Mouse (Mus musculus) midbrain, embryonic 15.5 days (tissue): Measurements from ENCODE around the gene Inka2. TPM values are rescaled to one million over a fixed set of nuclear protein-coding genes. Genes with fewer than 3 reads are reported as not detected.

Experiments
- ATAC-seq: fragments of 200-750 bp; cut with Nextera tagmentation; replicated peaks from 2 replicates; pipeline ENCODE4 v1.8.0; 2017; ENCODE audit warnings: moderate TSS enrichment
- H3K27ac ChIP-seq: fragments of 300-500 bp; sonication (generic); 2 replicates; pipeline ENCODE4 v1.5.1; 2015; ENCODE audit warnings: mild to moderate bottlenecking, inconsistent platforms
- H3K27me3 ChIP-seq: fragments of 300-500 bp; sonication (generic); replicated peaks from 2 replicates; pipeline ENCODE4 v1.6.1; 2015; ENCODE audit warnings: inconsistent platforms
- H3K36me3 ChIP-seq: fragments of 300-500 bp; sonication (generic); replicated peaks from 2 replicates; pipeline ENCODE4 v1.6.1; 2015; ENCODE audit warnings: inconsistent platforms
- H3K4me1 ChIP-seq: fragments of 300-500 bp; sonication (generic); 2 replicates; pipeline ENCODE4 v1.6.1; 2015; ENCODE audit warnings: inconsistent platforms
- H3K4me2 ChIP-seq: fragments of 300-500 bp; sonication (generic); 2 replicates; pipeline ENCODE4 v1.6.1; 2015; ENCODE audit warnings: inconsistent platforms, mild to moderate bottlenecking, moderate library complexity
- H3K4me3 ChIP-seq: fragments of 300-500 bp; sonication (generic); 2 replicates; pipeline ENCODE4 v1.5.1; 2015; ENCODE audit warnings: mild to moderate bottlenecking, inconsistent platforms
- H3K9ac ChIP-seq: fragments of 300-500 bp; sonication (generic); 2 replicates; pipeline ENCODE4 v1.6.1; 2015; ENCODE audit warnings: mild to moderate bottlenecking, inconsistent platforms
- H3K9me3 ChIP-seq: fragments of 300-500 bp; sonication (generic); 2 replicates; pipeline ENCODE4 v1.6.1; 2016; ENCODE audit warnings: inconsistent platforms
- WGBS: fragments of 180-500 bp; shearing (Covaris S2); methylation state at CpG from one replicate; pipeline ENCODE4 v1.1.7; 2015; ENCODE audit warnings: mixed read lengths; 5-methylcytosine and 5-hydroxymethylcytosine counted together
- polyA plus RNA-seq: library from polyadenylated mRNA; unstranded; fragments of >200 nt; fragmentation: Nextera tagmentation; extraction: Ambion mirVana; gene quantifications from 2 replicates; pipeline ENCODE4 v1.2.1, GENCODE M21; 2015

Inka2 gene
- polyA plus RNA-seq, 1 experiment from 2014 or later = 6.0 TPM

- no peak overlapping the region for H3K4me3 ChIP-seq
- H3K36me3 ChIP-seq = no peaks in the 10 kb centered on the region
- WGBS = 54% methylated on average over 11 of the region's 11 CpGs
- H3K4me1 ChIP-seq = peaks cover 11% of the 10 kb centered on the region
- peak; percentile 25; the same call in 1 of the 2 replicates for ATAC-seq
- H3K27ac ChIP-seq = no peak overlapping the region
- H3K9me3 ChIP-seq = no peaks in the 10 kb centered on the region
- no peak overlapping the region for H3K9ac ChIP-seq
- no peaks in the 10 kb centered on the region for H3K27me3 ChIP-seq
- H3K4me2 ChIP-seq = no peak overlapping the region
These were observed 13.6 kb downstream of the Inka2 start for GRCm38 (mm10) chr3:105717856-105718555.

GRCm38 (mm10) chr3:105718746-105719145 is 14.3 kb downstream of the Inka2 start:
- Histone ChIP-seq H3K4me3 (no peak overlapping the region), H3K36me3 (no peaks in the 10 kb centered on the region), H3K4me2 (no peak overlapping the region), H3K9ac (no peak overlapping the region), H3K27me3 (no peaks in the 10 kb centered on the region), H3K9me3 (no peaks in the 10 kb centered on the region), H3K4me1 (peaks cover 11% of the 10 kb centered on the region), H3K27ac (no peak overlapping the region)
- WGBS = 61% methylated on average over 4 of the region's 4 CpGs
- no peak for ATAC-seq

GRCm38 (mm10) chr3:105719979-105720378 is 15.6 kb downstream of the Inka2 start:
- Histone ChIP-seq H3K36me3 (no peaks in the 10 kb centered on the region), H3K27me3 (no peaks in the 10 kb centered on the region), H3K4me3 (no peak overlapping the region), H3K9ac (no peak overlapping the region), H3K4me2 (no peak overlapping the region), H3K27ac (no peak overlapping the region), H3K9me3 (no peaks in the 10 kb centered on the region), H3K4me1 (peaks cover 4% of the 10 kb centered on the region)
- no peak for ATAC-seq
- WGBS = 79% methylated on average over 4 of the region's 4 CpGs

- H3K36me3 ChIP-seq = no peaks in the 10 kb centered on the region
- no peak overlapping the region for H3K9ac ChIP-seq
- peaks cover 4% of the 10 kb centered on the region for H3K4me1 ChIP-seq
- ATAC-seq = no peak
- H3K9me3 ChIP-seq = no peaks in the 10 kb centered on the region
- H3K27me3 ChIP-seq = no peaks in the 10 kb centered on the region
- 83% methylated on average over 4 of the region's 4 CpGs for WGBS
- H3K4me3 ChIP-seq = no peak overlapping the region
- no peak overlapping the region for H3K4me2 ChIP-seq
- H3K27ac ChIP-seq = no peak overlapping the region
These were observed 16.1 kb downstream of the Inka2 start for GRCm38 (mm10) chr3:105720514-105720913.

- Histone ChIP-seq H3K4me2 (no peak overlapping the region), H3K36me3 (no peaks in the 10 kb centered on the region), H3K27ac (no peak overlapping the region), H3K9ac (no peak overlapping the region), H3K4me1 (peaks cover 4% of the 10 kb centered on the region), H3K4me3 (no peak overlapping the region), H3K27me3 (no peaks in the 10 kb centered on the region), H3K9me3 (no peaks in the 10 kb centered on the region)
- no peak for ATAC-seq
- 66% methylated on average over 2 of the region's 2 CpGs for WGBS
These were observed 17.3 kb downstream of the Inka2 start for GRCm38 (mm10) chr3:105721681-105722201.

- Histone ChIP-seq H3K9me3 (no peaks in the 10 kb centered on the region), H3K4me2 (no peak overlapping the region), H3K27ac (no peak overlapping the region), H3K27me3 (no peaks in the 10 kb centered on the region), H3K4me1 (peaks cover 4% of the 10 kb centered on the region), H3K4me3 (no peak overlapping the region), H3K36me3 (no peaks in the 10 kb centered on the region), H3K9ac (no peak overlapping the region)
- ATAC-seq = no peak
- WGBS = 84% methylated on average over 3 of the region's 3 CpGs
These were observed 18.1 kb downstream of the Inka2 start for GRCm38 (mm10) chr3:105722510-105722909.

GRCm38 (mm10) chr3:105726037-105726436 is 21.6 kb downstream of the Inka2 start:
- no peaks in the 10 kb centered on the region for H3K4me1 ChIP-seq
- no peaks in the 10 kb centered on the region for H3K9me3 ChIP-seq
- H3K4me3 ChIP-seq = no peak overlapping the region
- H3K4me2 ChIP-seq = no peak overlapping the region
- no peaks in the 10 kb centered on the region; the same call in 1 of the 2 replicates for H3K36me3 ChIP-seq
- H3K27me3 ChIP-seq = no peaks in the 10 kb centered on the region
- H3K27ac ChIP-seq = no peak overlapping the region
- no peak for ATAC-seq
- H3K9ac ChIP-seq = no peak overlapping the region
- WGBS = 4% methylated on average over 1 of the region's 1 CpGs

GRCm38 (mm10) chr3:105732360-105732759 is 28.0 kb downstream of the Inka2 start:
- Histone ChIP-seq H3K27ac (no peak overlapping the region), H3K36me3 (peaks cover 2% of the 10 kb centered on the region; the same call in 1 of the 2 replicates), H3K4me2 (no peak overlapping the region), H3K4me1 (no peaks in the 10 kb centered on the region), H3K9me3 (no peaks in the 10 kb centered on the region), H3K27me3 (no peaks in the 10 kb centered on the region), H3K4me3 (no peak overlapping the region), H3K9ac (no peak overlapping the region)
- WGBS = 93% methylated on average over 4 of the region's 4 CpGs
- no peak for ATAC-seq

GRCm38 (mm10) chr3:105733538-105733937 is 29.1 kb downstream of the Inka2 start:
- ATAC-seq = no peak
- Histone ChIP-seq H3K27me3 (no peaks in the 10 kb centered on the region), H3K4me1 (no peaks in the 10 kb centered on the region), H3K9me3 (no peaks in the 10 kb centered on the region), H3K4me3 (no peak overlapping the region), H3K27ac (no peak overlapping the region), H3K4me2 (no peak overlapping the region), H3K36me3 (peaks cover 7% of the 10 kb centered on the region; the same call in 1 of the 2 replicates), H3K9ac (no peak overlapping the region)
- 82% methylated on average over 4 of the region's 4 CpGs for WGBS

- H3K4me2 ChIP-seq = no peak overlapping the region
- H3K9ac ChIP-seq = no peak overlapping the region
- no peaks in the 10 kb centered on the region for H3K4me1 ChIP-seq
- no peaks in the 10 kb centered on the region for H3K9me3 ChIP-seq
- H3K36me3 ChIP-seq = peaks cover 7% of the 10 kb centered on the region; the same call in 1 of the 2 replicates
- no peak for ATAC-seq
- H3K27ac ChIP-seq = no peak overlapping the region
- no peaks in the 10 kb centered on the region for H3K27me3 ChIP-seq
- H3K4me3 ChIP-seq = no peak overlapping the region
These were observed 30.9 kb downstream of the Inka2 start for GRCm38 (mm10) chr3:105735285-105735684.

- H3K9me3 ChIP-seq = no peaks in the 10 kb centered on the region
- H3K9ac ChIP-seq = no peak overlapping the region
- no peak overlapping the region for H3K27ac ChIP-seq
- H3K4me2 ChIP-seq = no peak overlapping the region
- no peak for ATAC-seq
- H3K27me3 ChIP-seq = no peaks in the 10 kb centered on the region
- peaks cover 7% of the 10 kb centered on the region; the same call in 1 of the 2 replicates for H3K36me3 ChIP-seq
- 89% methylated on average over 1 of the region's 1 CpGs for WGBS
- H3K4me1 ChIP-seq = no peaks in the 10 kb centered on the region
- no peak overlapping the region for H3K4me3 ChIP-seq
These were observed 31.7 kb downstream of the Inka2 start for GRCm38 (mm10) chr3:105736148-105736547.

- Histone ChIP-seq H3K4me3 (no peak overlapping the region), H3K9ac (no peak overlapping the region), H3K4me1 (no peaks in the 10 kb centered on the region), H3K27ac (no peak overlapping the region), H3K9me3 (no peaks in the 10 kb centered on the region), H3K4me2 (no peak overlapping the region), H3K36me3 (0 out of 2 replicates have a peak, but pooled peaks cover 7% of the 10 kb centered on the region), H3K27me3 (no peaks in the 10 kb centered on the region)
- 94% methylated on average over 7 of the region's 7 CpGs for WGBS
- no peak for ATAC-seq
These were observed 32.7 kb downstream of the Inka2 start for GRCm38 (mm10) chr3:105737070-105737469.

GRCm38 (mm10) chr3:105737666-105738065 is 33.3 kb downstream of the Inka2 start:
- Histone ChIP-seq H3K4me3 (no peak overlapping the region), H3K9ac (no peak overlapping the region), H3K27ac (no peak overlapping the region), H3K4me1 (no peaks in the 10 kb centered on the region), H3K9me3 (no peaks in the 10 kb centered on the region), H3K27me3 (no peaks in the 10 kb centered on the region), H3K36me3 (0 out of 2 replicates have a peak, but pooled peaks cover 7% of the 10 kb centered on the region), H3K4me2 (no peak overlapping the region)
- 87% methylated on average over 3 of the region's 3 CpGs for WGBS
- ATAC-seq = no peak
